Mouse (Mus musculus): ENCODE data around the gene 4930404N11Rik. TPM values are rescaled to one million over a fixed set of nuclear protein-coding genes. Genes with fewer than 3 reads are reported as not detected.

4930404N11Rik gene
- polyA plus RNA-seq, 1 experiment from 2014 or later: 0.43 TPM

DNA sequence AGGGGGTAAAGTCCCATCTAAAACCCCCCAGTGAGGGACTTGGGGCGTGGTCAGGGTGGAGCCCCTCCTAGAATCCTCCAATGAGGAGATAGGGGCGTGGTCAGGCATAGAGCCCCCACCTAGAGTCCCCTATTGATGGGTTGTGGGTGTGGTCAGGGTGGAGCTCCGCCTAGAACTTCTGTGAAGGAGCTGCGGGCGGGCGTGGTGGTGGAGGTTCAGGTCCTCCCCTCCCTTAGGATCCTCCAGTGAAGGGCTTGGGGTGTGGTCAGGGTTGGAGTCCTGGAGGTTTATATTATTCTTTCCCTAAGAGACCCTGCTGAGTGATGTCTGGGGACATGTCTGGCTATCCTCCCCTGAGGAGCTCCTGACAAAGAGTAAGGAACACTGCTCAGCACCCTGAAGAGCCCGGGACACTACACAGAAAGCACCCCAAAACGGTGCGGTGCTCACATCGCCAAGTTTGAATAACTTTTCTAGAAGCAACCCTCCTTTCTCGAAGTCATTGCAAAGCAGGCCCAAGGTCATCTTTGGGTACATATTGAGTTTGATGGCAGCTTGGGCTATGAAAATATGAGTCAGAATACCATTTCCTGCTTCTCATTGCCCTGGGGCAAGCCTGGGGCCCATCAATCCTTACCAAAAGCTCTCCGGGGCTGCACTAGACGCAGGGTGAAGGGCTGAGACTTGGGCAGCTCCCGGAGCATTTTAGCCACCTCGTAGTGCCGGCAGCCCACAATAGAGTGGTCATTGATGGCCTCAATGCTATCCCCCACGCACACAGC is 24.9 kb downstream of the 4930404N11Rik start:
- 40% methylated on average over 17 of the region's 17 CpGs for WGBS
- Histone ChIP-seq H3K4me2 (replicated peaks; ENCODE audit: low read depth, low read length) (no peak overlapping the region), H3K27me3 (ENCODE audit: control insufficient read depth, insufficient read depth, low read length) (peaks cover 26% of the 10 kb centered on the region), H3K27ac (ENCODE audit: low read length) (no peak overlapping the region), H3K4me3 (ENCODE audit: low read depth, low read length) (no peak overlapping the region), H3K36me3 (ENCODE audit: control insufficient read depth, insufficient read depth, low read length) (no peaks in the 10 kb centered on the region; the same call in 1 of the 2 replicates), H3K9me3 (ENCODE audit: control insufficient read depth, low read depth, low read length) (no peaks in the 10 kb centered on the region), H3K9ac (replicated peaks; ENCODE audit: low read depth, low read length) (no peak overlapping the region), H3K4me1 (ENCODE audit: control insufficient read depth, insufficient read depth, low read length) (peaks cover 11% of the 10 kb centered on the region; the same call in 1 of the 2 replicates)
- ATAC-seq (ENCODE audit: insufficient number of reproducible peaks, insufficient read depth, low FRiP score, low read depth): no peak; the same call in 1 of the 2 replicates

DNA sequence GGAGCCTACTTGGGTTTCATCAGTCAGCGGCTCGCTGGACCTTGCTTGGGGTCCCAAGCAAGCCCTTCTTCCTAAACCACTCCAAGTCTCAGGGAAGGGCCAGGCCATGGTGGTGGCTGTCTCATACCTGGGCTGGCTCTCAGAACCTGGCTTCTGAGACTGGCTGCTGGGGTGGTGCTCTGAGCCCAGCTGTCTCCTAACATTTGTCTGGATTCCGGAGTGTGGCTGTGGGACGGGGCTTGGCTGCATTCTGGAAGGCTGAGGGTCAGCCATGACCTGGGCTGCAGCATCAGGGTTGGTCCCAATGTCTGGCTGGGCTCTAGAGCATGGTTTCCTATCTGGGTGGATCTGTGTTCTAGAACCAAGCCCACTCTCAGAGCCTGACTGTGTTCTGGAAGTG is 29.1 kb downstream of the 4930404N11Rik start:
- no peaks in the 10 kb centered on the region for H3K9me3 ChIP-seq (ENCODE audit: control insufficient read depth, low read depth, low read length)
- no peaks in the 10 kb centered on the region; the same call in 1 of the 2 replicates for H3K36me3 ChIP-seq (ENCODE audit: control insufficient read depth, insufficient read depth, low read length)
- H3K4me2 ChIP-seq (replicated peaks; ENCODE audit: low read depth, low read length): no peak overlapping the region
- H3K27ac ChIP-seq (ENCODE audit: low read length): peak overlapping the region; percentile 88
- H3K9ac ChIP-seq (replicated peaks; ENCODE audit: low read depth, low read length): no peak overlapping the region
- no peak for ATAC-seq (ENCODE audit: insufficient number of reproducible peaks, insufficient read depth, low FRiP score, low read depth)
- peaks cover 26% of the 10 kb centered on the region for H3K4me1 ChIP-seq (ENCODE audit: control insufficient read depth, insufficient read depth, low read length)
- peaks cover 10% of the 10 kb centered on the region; the same call in 1 of the 2 replicates for H3K27me3 ChIP-seq (ENCODE audit: control insufficient read depth, insufficient read depth, low read length)
- no peak overlapping the region for H3K4me3 ChIP-seq (ENCODE audit: low read depth, low read length)
- WGBS: 94% methylated on average over 4 of the region's 4 CpGs

GRCm38 (mm10) chr10:81335393-81336340 is 29.9 kb downstream of the 4930404N11Rik start:
- peak; percentile 31; the same call in 1 of the 2 replicates for ATAC-seq (ENCODE audit: insufficient number of reproducible peaks, insufficient read depth, low FRiP score, low read depth)
- Histone ChIP-seq H3K36me3 (ENCODE audit: control insufficient read depth, insufficient read depth, low read length) (no peaks in the 10 kb centered on the region; the same call in 1 of the 2 replicates), H3K4me3 (ENCODE audit: low read depth, low read length) (no peak overlapping the region), H3K27me3 (ENCODE audit: control insufficient read depth, insufficient read depth, low read length) (0 out of 2 replicates have a peak, but pooled peaks cover 7% of the 10 kb centered on the region), H3K9ac (replicated peaks; ENCODE audit: low read depth, low read length) (0 out of 2 replicates have a peak overlapping the region, but pooled peaks have one; percentile 10), H3K4me1 (ENCODE audit: control insufficient read depth, insufficient read depth, low read length) (peaks cover 25% of the 10 kb centered on the region), H3K9me3 (ENCODE audit: control insufficient read depth, low read depth, low read length) (no peaks in the 10 kb centered on the region), H3K4me2 (replicated peaks; ENCODE audit: low read depth, low read length) (peak overlapping the region; percentile 27; the same call in 1 of the 2 replicates), H3K27ac (ENCODE audit: low read length) (peak overlapping the region; percentile 88)
- 35% methylated on average over 19 of the region's 19 CpGs for WGBS

DNA sequence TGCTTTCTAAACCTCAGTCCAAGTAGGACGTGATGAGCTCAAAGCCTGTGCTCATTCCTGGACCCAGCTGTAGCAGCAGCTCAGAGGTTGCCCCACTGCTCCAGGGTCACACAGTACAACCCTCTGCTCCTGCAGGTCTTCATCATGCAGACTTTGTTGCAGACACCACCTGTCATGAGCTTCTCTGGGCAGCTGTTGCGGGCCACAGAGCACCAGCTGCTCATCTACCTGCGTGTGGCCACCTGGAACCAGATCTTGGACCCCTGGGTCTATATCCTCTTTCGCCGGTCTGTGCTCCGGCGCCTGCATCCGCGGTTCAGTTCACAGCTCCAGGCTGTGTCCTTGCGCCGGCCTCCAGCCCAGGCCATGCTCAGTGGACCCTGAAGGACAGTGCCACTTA is 31.3 kb downstream of the 4930404N11Rik start:
- Histone ChIP-seq H3K4me2 (replicated peaks; ENCODE audit: low read depth, low read length) (no peak overlapping the region), H3K27me3 (ENCODE audit: control insufficient read depth, insufficient read depth, low read length) (0 out of 2 replicates have a peak, but pooled peaks cover 7% of the 10 kb centered on the region), H3K4me3 (ENCODE audit: low read depth, low read length) (no peak overlapping the region), H3K36me3 (ENCODE audit: control insufficient read depth, insufficient read depth, low read length) (no peaks in the 10 kb centered on the region; the same call in 1 of the 2 replicates), H3K9me3 (ENCODE audit: control insufficient read depth, low read depth, low read length) (no peaks in the 10 kb centered on the region), H3K4me1 (ENCODE audit: control insufficient read depth, insufficient read depth, low read length) (peaks cover 34% of the 10 kb centered on the region), H3K27ac (ENCODE audit: low read length) (peak overlapping the region; percentile 82; the same call in 1 of the 2 replicates), H3K9ac (replicated peaks; ENCODE audit: low read depth, low read length) (no peak overlapping the region)
- WGBS: 72% methylated on average over 11 of the region's 11 CpGs
- ATAC-seq (ENCODE audit: insufficient number of reproducible peaks, insufficient read depth, low FRiP score, low read depth): no peak

DNA sequence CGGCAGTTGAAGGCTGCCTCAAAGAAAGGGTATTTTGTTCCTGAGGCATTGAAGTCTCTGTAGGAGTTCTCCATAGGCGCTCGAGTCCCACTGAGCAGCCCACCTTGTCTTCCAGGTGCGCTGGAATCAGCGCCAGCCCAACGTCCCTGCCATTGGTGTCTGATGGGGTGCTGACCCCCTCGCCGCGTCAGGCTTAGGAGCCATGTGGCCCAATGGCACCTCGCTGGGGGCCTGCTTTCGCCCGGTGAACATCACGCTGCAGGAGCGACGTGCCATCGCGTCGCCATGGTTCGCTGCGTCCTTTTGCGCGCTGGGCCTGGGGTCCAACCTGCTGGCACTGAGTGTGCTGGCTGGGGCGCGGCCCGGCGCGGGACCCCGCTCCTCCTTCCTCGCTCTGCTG is 33.3 kb downstream of the 4930404N11Rik start:
- ATAC-seq (ENCODE audit: insufficient number of reproducible peaks, insufficient read depth, low FRiP score, low read depth): no peak
- Histone ChIP-seq H3K9me3 (ENCODE audit: control insufficient read depth, low read depth, low read length) (no peaks in the 10 kb centered on the region), H3K4me1 (ENCODE audit: control insufficient read depth, insufficient read depth, low read length) (peaks cover 48% of the 10 kb centered on the region), H3K9ac (replicated peaks; ENCODE audit: low read depth, low read length) (no peak overlapping the region), H3K4me3 (ENCODE audit: low read depth, low read length) (no peak overlapping the region), H3K36me3 (ENCODE audit: control insufficient read depth, insufficient read depth, low read length) (peaks cover under 1% of the 10 kb centered on the region; the same call in 1 of the 2 replicates), H3K27me3 (ENCODE audit: control insufficient read depth, insufficient read depth, low read length) (0 out of 2 replicates have a peak, but pooled peaks cover 5% of the 10 kb centered on the region), H3K27ac (ENCODE audit: low read length) (no peak overlapping the region), H3K4me2 (replicated peaks; ENCODE audit: low read depth, low read length) (peak overlapping the region; percentile 18; the same call in 1 of the 2 replicates)
- 32% methylated on average over 29 of the region's 29 CpGs for WGBS

DNA sequence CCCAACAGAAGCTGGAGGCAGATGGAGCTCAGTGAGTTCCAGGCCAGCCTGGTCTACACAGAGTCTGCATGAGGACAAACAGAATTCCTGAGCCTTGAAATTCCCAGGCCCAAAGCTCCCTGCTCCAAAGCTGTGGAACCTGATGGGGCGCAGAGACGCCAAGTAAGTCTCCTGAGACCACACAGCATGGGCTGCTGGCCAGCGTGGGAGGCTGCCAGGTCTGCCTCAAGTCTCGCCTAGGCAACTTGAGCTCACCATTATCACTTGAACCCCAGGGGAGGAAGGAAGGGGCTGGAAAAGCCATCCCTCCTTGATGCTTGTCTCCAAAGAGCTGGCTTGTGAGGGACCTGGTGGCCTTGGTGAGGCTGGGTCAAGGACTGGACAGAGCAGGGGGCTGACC is 35.6 kb downstream of the 4930404N11Rik start:
- ATAC-seq (ENCODE audit: insufficient number of reproducible peaks, insufficient read depth, low FRiP score, low read depth): no peak; the same call in 1 of the 2 replicates
- 64% methylated on average over 4 of the region's 4 CpGs for WGBS

DNA sequence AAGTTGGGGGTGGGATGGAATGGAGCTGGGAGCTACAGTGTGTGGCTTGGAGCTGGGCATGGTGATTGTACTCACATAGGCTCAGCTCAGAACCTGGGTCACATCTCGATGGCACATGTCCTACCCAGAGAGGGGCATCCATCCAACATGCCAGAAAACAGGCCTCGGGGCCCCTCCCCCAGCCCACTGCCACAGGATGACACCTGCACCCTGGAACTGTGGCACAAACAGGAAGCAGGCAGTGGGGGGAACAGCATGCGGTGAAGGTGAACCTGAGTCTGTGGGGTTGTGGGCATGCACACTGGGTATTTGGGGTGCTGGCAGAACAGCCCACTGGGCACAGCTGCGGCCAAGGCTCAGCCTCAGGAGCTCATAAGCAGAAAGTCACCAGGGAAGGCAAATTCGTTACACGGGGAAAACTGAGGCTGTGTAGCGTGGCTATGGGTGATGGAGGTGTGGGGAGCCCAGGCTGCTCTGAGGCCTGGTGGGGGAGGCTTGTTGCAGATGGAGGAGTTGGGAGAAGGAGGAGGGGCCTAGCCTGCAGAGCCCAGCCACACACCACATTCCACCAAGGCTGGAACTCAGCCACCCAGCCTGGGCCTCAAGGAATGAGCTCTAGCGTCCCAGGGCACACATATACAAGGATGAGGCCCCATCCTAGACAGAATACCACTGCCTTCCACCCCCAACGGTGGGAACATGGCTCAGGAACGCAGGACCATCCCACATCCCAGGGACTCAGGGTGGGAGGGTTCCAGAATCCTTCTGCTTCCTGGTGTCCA is 36.2 kb downstream of the 4930404N11Rik start:
- 43% methylated on average over 10 of the region's 10 CpGs for WGBS
- peaks cover 29% of the 10 kb centered on the region for H3K4me1 ChIP-seq (ENCODE audit: control insufficient read depth, insufficient read depth, low read length)

More for the DNA sequence above, 35.6 kb downstream of the 4930404N11Rik start:
- Histone ChIP-seq H3K27me3 (ENCODE audit: control insufficient read depth, insufficient read depth, low read length) (0 out of 2 replicates have a peak, but pooled peaks cover 5% of the 10 kb centered on the region), H3K4me3 (ENCODE audit: low read depth, low read length) (peak overlapping the region; percentile 26; the same call in 1 of the 2 replicates), H3K9ac (replicated peaks; ENCODE audit: low read depth, low read length) (peak overlapping the region; percentile 41; the same call in 1 of the 2 replicates), H3K4me1 (ENCODE audit: control insufficient read depth, insufficient read depth, low read length) (peaks cover 35% of the 10 kb centered on the region), H3K4me2 (replicated peaks; ENCODE audit: low read depth, low read length) (peak overlapping the region; percentile 36), H3K9me3 (ENCODE audit: control insufficient read depth, low read depth, low read length) (no peaks in the 10 kb centered on the region), H3K36me3 (ENCODE audit: control insufficient read depth, insufficient read depth, low read length) (peaks cover 23% of the 10 kb centered on the region), H3K27ac (ENCODE audit: low read length) (peak overlapping the region; percentile 85)

More for the DNA sequence above, 36.2 kb downstream of the 4930404N11Rik start:
- Histone ChIP-seq H3K9ac (replicated peaks; ENCODE audit: low read depth, low read length) (peak overlapping the region; percentile 41; the same call in 1 of the 2 replicates), H3K27ac (ENCODE audit: low read length) (peak overlapping the region; percentile 85), H3K27me3 (ENCODE audit: control insufficient read depth, insufficient read depth, low read length) (0 out of 2 replicates have a peak, but pooled peaks cover 5% of the 10 kb centered on the region), H3K4me2 (replicated peaks; ENCODE audit: low read depth, low read length) (peak overlapping the region; percentile 36), H3K9me3 (ENCODE audit: control insufficient read depth, low read depth, low read length) (no peaks in the 10 kb centered on the region), H3K4me3 (ENCODE audit: low read depth, low read length) (peak overlapping the region; percentile 26), H3K36me3 (ENCODE audit: control insufficient read depth, insufficient read depth, low read length) (peaks cover 29% of the 10 kb centered on the region)
- ATAC-seq (ENCODE audit: insufficient number of reproducible peaks, insufficient read depth, low FRiP score, low read depth): peak; percentile 77; the same call in 1 of the 2 replicates
